Mouse (Mus musculus) gastrocnemius, adult 8-10 months (tissue): ENCODE measurements around the gene Atxn7l1. TPM values are rescaled to one million over a fixed set of nuclear protein-coding genes. Genes with fewer than 3 reads are reported as not detected.
A peak's percentile ranks its signal among the peaks of the same experiment; 100 is the strongest.

Experiments
- DNase-seq, 2 experiments: peaks; one replicate each; pipeline ENCODE4 v3.0.0; 2022; ENCODE audit warnings: low spot score in 2 of 2
- total RNA-seq, 4 experiments: library from RNA; stranded (reverse); gene quantifications; 2 replicates each; pipeline ENCODE4 v1.2.4; 2022

The Atxn7l1 gene
- total RNA-seq, 4 experiments from 2014 or later: 13.4 to 18.9 (median 15.7) TPM

- DNase-seq: no peak
Measured at GRCm38 (mm10) chr12:33271865-33272264, 124.4 kb downstream of the Atxn7l1 start.

DNA sequence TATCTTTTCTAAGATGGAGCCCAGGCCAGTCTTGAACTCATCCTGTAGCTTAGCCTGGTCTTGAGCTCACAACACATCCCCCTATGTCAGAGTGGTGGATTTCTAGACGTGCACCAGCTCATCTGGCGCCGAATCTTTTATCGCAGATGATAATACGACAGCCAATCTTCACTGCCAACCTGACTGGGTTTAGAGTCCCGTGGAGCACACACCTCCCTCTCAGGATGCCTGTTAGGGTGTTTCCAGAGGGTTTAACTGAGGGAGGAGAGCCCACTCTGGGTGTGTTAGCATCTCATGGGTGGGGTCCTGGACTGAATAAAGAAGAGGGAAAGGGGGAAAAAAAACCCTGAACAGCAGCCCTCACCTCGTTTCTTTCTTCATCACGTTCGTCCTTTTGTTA, 124.9 kb downstream of the Atxn7l1 start:
- DNase-seq: no peak

DNA sequence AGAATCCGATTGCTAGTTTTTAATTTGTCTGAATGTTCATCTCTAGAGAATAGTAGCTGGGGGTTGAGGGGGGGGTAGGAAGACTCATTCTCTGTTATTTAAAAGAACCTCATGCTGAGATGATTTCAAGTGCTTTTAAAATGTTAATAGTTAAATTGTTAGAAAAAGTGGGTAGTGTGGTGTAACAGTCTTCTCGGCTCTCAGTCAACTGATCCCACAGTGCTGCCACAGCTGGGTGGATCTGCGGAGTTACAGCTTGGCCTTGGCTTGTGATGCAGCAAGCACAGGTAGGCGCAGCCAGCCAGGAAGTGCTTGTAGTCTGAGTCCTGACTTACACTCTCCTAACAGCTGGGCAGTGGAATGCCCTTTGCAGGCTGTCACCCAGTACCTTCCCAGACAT, 125.7 kb downstream of the Atxn7l1 start:
- no peak for DNase-seq

DNA sequence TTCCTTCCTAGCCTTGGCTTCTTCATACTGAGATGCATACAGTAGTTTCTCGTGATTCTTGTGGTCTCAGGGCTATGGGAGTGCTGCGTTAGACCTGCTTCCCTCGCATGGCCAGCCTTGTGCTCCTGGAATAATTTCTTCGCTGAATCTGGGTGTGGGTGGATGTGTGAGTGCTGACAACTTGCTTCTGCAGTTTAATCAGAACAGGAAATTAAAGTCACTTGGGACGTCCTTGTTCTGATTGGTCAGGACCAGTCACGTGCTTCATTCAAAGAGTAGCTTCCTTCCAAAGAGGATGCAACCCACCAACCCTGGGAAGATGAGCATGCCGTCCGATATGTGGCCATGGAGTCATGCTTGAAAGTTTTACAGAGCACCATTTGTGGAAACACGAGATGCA, 126.2 kb downstream of the Atxn7l1 start:
- DNase-seq: no peak

DNA sequence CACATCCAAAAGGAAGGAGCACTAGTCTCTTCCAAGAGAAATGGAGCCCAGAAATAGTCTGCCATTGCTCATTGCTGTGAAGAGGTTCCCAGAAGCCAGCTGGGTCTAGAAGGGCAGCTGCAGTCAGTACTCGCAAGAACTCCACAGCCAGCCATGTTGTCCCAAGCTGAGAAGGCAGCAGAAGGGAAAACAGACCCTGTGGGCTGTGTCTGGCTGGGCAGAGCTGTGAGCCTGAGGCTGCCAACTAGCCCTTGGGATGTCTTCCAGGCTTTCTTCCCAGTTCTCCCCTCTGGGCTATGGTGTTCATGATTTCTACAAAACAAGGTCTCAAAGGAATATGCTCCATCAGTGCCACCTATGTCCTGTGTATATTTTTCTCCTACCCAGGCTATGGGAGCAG, 128.5 kb downstream of the Atxn7l1 start:
- DNase-seq: no peak

DNA sequence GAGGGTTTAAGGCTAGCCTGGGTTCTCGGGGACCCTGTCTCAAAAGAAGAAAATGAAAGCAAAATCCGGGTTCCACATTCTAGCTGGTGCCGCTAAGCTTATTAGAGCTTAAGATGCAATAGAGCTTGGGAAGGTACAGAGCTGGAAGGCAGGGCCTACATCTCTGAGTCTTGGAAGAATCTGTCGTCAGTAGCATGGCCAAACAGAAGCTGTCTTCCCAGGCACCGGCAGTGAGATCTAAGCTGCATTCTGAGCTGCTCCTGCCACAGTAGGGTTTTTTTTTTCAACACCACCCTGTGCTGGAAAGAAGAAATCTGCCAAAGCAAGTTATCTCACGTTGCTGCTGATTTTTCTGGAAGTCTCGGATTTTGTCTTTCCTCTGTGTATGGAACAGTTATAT, 129.9 kb downstream of the Atxn7l1 start:
- no peak for DNase-seq

GRCm38 (mm10) chr12:33279159-33279558, 131.7 kb downstream of the Atxn7l1 start:
- no peak for DNase-seq

DNA sequence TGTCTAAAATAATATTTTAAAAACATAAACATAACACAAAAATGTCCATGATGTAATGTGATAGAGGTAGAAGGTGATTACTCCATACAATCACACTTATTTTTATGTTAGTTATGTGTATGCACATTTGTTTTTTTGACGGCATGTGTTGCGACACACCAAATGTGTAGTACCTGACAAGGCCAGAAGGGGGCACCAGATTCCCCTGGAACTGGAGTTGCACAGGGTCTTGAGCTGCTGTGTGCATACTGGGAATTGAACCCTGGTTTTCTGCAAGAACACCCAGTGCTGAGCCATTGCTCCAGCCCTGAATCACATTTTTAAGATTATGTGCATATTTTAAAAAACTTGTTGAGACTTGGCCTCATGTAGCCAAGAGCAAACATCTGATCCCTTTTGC, 133.3 kb downstream of the Atxn7l1 start:
- DNase-seq: peak in 1 of 2 experiments; percentile 30

DNA sequence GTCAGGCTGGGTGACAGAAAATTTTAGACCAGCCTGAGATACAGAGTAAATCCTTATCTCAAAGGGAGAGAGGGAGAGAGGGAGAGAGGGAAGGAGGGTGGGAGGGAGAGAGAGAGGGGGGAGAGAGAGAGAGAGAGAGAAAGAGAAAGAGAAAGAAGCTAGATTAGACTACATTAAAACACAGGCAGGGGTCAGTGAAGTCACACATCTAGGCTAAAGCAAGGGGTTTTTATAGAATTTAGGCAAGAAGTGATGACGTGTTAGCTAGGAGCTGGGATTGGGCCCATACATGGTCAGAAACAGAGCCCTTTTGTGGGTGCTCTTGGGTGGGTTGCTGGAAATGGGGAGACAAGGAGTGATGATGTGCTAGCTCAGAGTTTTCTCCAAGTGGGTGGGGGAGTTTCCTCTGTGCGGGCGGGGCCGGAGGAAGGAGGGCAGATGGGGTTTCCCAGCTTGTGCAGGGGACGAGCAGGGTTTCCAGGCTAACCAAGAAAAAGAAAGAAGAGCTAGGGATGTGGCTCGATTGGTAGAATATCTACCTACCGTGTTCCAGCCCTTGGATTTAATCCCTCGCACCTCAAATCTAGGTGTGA, 136.9 kb downstream of the Atxn7l1 start:
- DNase-seq: no peak

DNA sequence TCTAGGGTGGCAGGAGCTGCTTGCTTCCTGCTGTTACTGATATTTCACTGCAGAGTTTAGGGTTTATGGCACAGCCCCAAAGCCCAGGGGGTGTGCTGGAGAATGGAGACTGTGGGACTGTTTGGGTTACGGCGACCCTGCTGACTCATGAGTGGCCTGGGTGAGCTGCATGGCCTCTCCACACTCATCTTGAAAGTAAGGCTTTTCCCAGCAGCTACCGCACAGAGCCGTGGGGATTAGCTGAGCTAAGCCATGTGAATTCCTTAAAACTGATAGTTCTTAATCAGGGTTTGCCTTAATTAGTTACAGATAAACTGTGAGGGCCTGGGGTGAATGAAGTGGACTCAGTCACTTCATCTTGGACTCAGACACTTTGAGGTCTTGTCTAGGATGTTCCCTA, 137.9 kb downstream of the Atxn7l1 start:
- DNase-seq: no peak

- no peak for DNase-seq
Measured at GRCm38 (mm10) chr12:33285933-33286649, 138.6 kb downstream of the Atxn7l1 start.

GRCm38 (mm10) chr12:33287686-33288085, 140.2 kb downstream of the Atxn7l1 start:
- no peak for DNase-seq

GRCm38 (mm10) chr12:33288746-33289145, 141.3 kb downstream of the Atxn7l1 start:
- DNase-seq: no peak

GRCm38 (mm10) chr12:33302070-33302469, 154.6 kb downstream of the Atxn7l1 start:
- peak; percentile 31 to 36 for DNase-seq

DNA sequence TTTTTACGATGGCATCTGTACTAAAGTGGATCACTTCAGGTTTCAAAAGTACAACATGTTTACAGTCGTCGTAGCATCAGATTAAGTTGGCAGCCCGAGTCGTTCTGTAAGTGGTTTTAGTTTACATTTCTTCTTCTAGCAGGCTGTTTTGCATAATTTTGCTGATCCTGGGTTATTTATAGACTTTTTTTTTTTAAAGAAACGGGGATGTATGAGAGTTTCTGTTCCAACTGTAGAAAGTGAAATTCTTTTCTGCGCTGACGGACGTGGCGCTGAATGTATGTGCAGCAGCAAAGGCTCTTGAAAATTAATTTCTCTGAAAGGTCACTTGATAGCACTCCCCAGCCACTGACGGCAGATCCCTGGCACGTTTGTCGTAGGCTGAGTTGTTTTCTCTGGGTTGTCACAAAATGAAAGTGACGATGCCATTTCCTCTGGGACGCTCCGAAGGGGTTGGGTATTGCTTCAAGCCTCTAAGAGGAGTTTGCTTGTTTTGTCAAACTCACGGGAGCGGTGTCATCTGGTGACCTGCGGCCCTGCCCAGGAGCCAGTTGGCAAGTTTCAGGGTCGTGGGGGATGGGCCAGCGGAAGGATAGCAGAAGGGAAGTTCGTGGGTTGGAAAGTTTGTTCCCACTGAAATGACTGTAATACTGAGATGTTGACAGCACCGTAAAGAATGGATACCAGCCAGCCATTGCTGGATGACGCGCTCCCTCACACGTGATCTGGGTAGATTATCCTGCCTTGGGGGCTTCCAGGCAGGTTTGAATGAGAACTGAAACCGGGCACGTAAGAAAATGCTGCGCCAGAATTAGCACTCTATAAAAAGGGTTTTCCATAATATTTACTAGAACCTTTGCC, 155.3 kb downstream of the Atxn7l1 start:
- peak; percentile 60 to 67 for DNase-seq

DNA sequence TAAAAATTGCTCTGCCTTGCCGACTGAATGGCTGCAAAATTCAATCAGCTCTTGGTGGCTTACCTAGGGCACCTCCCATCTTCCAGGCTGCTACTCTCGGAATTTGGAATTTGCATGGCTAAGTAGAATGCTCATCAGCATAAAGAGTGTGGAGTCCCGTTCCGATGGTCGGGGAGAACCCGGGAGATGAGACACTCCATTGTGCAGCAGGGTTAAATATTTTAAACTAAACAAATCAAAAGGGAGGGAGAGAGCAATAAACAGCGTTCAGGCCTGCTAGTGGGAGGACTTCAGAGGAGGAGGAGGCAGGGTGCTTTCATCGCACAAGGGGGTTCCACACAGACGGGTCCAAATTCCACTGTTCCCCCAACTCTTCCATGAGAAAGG, 155.9 kb downstream of the Atxn7l1 start:
- no peak for DNase-seq

DNA sequence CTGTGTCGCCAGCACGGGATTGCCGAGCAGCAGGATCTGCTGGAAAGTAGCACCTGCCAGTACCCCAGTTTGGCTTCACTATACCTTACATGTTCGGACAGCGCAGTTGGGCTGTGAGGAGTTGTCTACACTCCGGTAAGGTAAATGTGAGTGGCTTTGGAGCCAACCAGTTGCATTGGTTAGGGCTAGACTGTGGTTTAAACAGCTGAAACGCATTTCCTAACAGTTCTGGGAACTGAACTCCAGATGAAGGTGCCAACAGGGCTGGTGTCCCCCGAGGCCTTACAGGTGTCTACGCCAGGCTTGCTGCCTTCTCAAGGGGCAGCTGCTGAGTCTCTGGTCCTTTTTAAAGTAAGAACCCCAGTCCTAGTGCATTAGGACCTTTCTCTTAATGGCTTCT, 157.6 kb downstream of the Atxn7l1 start:
- no peak for DNase-seq

- no peak for DNase-seq
Measured at GRCm38 (mm10) chr12:33306476-33306875, 159.0 kb downstream of the Atxn7l1 start.

- no peak for DNase-seq
Measured at GRCm38 (mm10) chr12:33308668-33309067, 161.2 kb downstream of the Atxn7l1 start.

GRCm38 (mm10) chr12:33313828-33314671, 166.6 kb downstream of the Atxn7l1 start:
- DNase-seq: peak; percentile 71 to 89

DNA sequence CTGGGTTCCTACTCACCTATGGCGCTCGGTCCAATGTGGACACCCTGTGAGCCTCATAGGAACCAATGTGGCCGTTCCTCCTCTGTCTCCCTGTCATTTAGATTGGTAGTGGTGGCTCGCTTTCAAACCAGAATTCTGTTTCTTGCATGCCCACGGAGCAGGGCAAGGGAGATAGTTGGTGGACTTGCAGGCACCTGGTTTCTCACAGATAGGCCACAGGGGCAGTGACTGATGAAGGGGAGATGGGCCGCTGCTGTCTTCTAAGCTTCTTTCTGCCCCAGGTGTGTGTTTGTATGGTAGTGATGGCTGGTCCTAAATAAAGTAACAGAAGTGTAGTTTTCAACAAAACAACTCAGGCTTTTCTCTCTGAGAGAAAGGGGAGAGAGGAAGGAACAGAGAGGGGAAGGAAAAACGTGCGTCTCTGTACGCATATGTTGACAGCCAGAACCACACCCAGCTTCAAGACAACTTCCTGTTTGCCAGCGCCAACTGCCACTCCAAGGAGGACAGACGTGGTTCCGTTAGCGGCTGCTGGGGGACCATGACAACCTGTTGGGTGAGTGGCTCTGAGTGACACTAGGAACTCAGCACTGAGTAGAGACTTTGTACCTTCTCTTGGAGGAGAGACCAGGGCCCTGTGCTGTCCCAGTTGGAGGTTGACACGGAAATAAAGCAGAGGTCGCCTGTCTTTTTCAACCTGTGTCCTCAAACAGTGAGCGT, 167.6 kb downstream of the Atxn7l1 start:
- DNase-seq: no peak
